Mouse (Mus musculus): ENCODE data around the gene Erbb3. TPM values are rescaled to one million over a fixed set of nuclear protein-coding genes. Genes with fewer than 3 reads are reported as not detected.
A peak's percentile ranks its signal among the peaks of the same experiment; 100 is the strongest.
"Not testable (repeated sequence)": the region's sequence is repeated elsewhere in the genome, so short reads cannot be mapped to it uniquely, and the experiment has no call there.

Gene Erbb3
- polyA plus RNA-seq, 1 experiment from 2014 or later, result 22.9 TPM

DNA sequence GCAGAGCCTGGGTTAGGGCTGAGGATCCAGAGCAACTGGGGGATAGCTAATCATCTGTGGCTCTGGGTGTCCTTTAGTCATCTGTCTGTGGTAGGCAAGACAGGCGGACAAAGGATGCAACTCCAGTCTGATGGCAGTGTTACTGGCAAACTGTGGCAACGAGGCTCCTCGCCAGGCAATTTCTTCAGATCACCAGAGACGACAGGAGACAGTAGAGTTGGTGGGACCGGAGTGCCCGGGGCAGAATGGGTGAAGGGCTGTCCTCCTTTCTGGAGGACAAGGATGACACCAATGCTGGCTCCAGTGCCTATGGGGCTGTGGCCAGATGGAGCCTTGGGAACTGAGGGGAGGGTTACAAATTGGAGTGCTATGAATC lies 39.8 kb downstream of the Erbb3 start:
- H3K9me3 ChIP-seq; H3K27me3 ChIP-seq; ATAC-seq (ENCODE audit: borderline replicate concordance, extremely low read depth, low FRiP score, low TSS enrichment); H3K9ac ChIP-seq; H3K4me3 ChIP-seq: not testable (repeated sequence)
- Histone ChIP-seq H3K4me2 (peak overlapping the region; percentile 88; the same call in 1 of the 2 replicates), H3K27ac (peak overlapping the region; percentile 57; the same call in 1 of the 2 replicates), H3K36me3 (peaks cover 11% of the 10 kb centered on the region), H3K4me1 (peaks cover 15% of the 10 kb centered on the region)
- WGBS, result 64% methylated on average over 6 of the region's 6 CpGs

DNA sequence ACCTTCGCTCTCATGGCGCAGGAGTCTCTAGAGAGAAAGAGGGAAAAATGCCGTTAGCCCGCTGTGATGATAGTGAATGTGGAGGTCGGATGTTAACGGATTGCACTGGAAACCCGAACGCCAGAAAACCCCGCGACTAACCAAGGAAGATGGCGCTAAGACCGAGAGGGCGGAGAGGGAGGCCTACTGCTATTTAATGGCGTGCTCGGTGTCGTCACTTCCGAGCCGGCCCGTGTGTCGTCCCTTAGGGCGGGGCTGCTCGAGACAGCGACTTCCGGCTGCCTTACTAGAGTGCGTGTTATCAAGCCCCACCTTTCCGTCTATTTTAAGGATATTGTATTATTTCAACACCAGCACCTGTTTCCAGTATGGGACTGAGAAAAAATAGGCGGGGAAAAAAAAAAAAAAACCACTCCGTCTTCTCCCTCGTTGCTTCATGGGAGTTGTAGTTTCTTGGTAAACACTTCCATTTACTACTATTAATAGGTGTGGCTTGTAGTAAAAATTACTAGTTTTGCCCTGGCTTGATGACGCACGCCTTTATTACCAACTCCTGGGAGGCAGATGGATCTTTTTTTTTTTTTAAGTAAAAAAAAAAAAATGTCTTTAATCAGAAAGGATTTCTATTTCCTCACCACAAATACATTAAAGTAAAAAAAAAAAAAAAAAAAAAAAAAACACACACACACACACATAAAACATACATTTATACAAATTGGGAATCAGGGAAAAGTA lies 40.3 kb downstream of the Erbb3 start, which contains the start of gene Rpl41:
Rpl41 (minus strand) TSS at position 359 of the 735 bp plus-strand sequence.
- Histone ChIP-seq H3K36me3 (peaks cover 16% of the 10 kb centered on the region), H3K9ac (peak within 1 kb of the TSS; percentile 74), H3K27me3 (no peaks in the 10 kb centered on the region), H3K4me2 (peak within 1 kb of the TSS; percentile 88), H3K27ac (peak within 1 kb of the TSS; percentile 92), H3K4me3 (peak within 1 kb of the TSS; percentile 88), H3K9me3 (no peaks in the 10 kb centered on the region), H3K4me1 (peaks cover 15% of the 10 kb centered on the region)
- ATAC-seq (ENCODE audit: borderline replicate concordance, extremely low read depth, low FRiP score, low TSS enrichment), result peak; percentile 92
- 0% methylated on average over 31 of the region's 31 CpGs for WGBS

DNA sequence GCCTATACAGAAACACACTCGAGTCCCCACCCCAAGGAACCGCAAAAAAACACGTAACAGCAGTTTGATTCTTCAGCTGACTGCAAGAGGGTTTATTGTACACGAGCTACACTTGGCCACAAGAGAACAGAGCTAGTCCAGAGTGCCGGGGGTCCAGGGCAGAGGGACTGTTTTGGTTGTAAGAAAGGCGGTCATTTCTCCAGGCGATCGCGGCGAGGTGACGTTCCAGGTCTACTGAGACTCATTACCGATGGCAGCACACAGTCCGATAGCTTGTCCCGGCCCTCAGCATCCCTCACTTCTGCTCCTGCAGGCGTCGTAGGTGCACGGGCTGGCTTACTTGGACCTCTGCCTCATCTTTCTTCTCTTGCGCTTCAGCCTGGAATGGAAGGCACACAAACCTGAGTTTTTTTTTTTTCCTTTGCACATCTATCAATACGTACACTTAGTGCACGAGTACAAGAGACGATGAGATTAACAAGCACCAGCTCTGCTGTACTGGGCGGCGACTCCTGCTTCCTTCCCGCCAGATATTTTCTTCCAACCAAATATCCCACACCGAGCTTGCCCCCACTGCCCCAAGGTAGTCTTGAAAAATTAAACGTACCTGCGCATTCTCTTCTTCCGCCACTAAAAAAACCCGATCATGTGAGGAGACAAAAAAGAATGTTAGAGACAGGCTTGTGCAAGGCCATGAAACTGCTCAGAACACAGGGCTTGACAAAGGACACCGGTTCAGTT lies 41.2 kb downstream of the Erbb3 start:
- H3K4me3 ChIP-seq, result peak overlapping the region; percentile 88
- WGBS, result 0% methylated on average over 30 of the region's 30 CpGs

DNA sequence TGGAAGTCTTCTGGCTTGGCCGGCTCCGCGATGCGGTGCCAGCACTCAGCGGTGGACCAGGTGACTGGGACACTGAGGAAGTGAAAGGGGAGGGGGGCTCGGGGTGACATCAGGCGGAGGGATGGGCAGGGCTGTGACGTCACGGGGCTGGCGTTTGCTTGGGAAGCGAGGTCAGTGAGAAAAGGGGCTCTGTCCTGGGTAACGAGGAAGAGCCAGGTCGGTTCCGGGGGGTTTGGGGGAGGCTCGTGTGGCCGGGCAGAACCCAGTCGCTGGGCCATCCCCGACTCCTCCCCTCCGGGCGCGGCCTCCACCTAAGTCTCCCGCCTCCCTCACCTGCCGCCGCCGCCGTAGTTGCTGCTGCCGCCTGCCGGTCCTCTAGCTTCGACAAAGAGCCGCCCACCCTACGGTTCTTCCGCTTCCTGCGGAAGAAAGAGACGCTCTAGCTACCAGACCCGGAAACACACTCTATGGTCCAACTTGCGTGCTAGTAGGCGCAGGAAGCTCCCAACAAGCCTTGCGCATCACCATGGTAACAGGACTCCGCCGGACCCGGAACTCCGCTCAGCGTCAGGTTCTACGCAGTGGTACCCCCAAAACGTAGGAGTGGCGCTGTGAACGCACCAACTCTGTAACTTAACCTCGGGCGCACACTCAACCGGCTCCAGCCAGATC lies 42.0 kb downstream of the Erbb3 start, which contains the start of gene Zc3h10:
Zc3h10 (minus strand) TSS at position 414 of the 672 bp plus-strand sequence.
- Histone ChIP-seq H3K4me3 (peak within 1 kb of the TSS; percentile 88), H3K27ac (peak within 1 kb of the TSS; percentile 93), H3K36me3 (peaks cover 32% of the 10 kb centered on the region), H3K4me1 (peaks cover 15% of the 10 kb centered on the region), H3K9me3 (no peaks in the 10 kb centered on the region), H3K4me2 (peak within 1 kb of the TSS; percentile 88), H3K9ac (peak within 1 kb of the TSS; percentile 74), H3K27me3 (no peaks in the 10 kb centered on the region)
- ATAC-seq (ENCODE audit: borderline replicate concordance, extremely low read depth, low FRiP score, low TSS enrichment), result peak; percentile 90
- WGBS, result under 1% methylated on average over 50 of the region's 50 CpGs

More for the DNA sequence above, 41.2 kb downstream of the Erbb3 start:
- Histone ChIP-seq H3K4me2 (peak overlapping the region; percentile 88), H3K36me3 (peaks cover 25% of the 10 kb centered on the region), H3K4me1 (peaks cover 15% of the 10 kb centered on the region), H3K27ac (peak overlapping the region; percentile 93), H3K9ac (peak overlapping the region; percentile 74)
- H3K9me3 ChIP-seq; ATAC-seq (ENCODE audit: borderline replicate concordance, extremely low read depth, low FRiP score, low TSS enrichment); H3K27me3 ChIP-seq: not testable (repeated sequence)

DNA sequence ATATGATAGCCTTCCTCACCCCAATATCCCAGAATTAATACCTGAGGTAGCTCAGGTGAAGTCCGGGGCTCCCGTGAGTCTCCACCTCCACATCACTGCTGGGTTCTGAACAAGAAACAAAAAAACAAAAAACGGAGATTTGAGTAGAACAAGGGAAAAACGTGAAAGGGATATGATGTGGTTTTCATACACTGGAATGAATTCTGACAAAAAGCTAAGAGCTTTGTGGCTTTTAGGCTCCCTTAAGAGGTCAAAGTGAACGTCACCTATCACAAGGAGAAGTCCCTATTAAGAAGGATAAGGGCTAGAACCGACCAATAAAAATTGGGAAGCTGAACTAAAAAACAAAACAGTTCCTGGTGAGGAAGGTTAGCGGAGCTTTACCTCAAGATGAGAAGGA lies 42.7 kb downstream of the Erbb3 start:
- H3K27me3 ChIP-seq, result no peaks in the 10 kb centered on the region
- H3K4me3 ChIP-seq, result peak overlapping the region; percentile 88
- H3K27ac ChIP-seq, result peak overlapping the region; percentile 93
- H3K4me2 ChIP-seq, result peak overlapping the region; percentile 88
- no peaks in the 10 kb centered on the region for H3K9me3 ChIP-seq
- H3K36me3 ChIP-seq, result peaks cover 38% of the 10 kb centered on the region
- no peak for ATAC-seq (ENCODE audit: borderline replicate concordance, extremely low read depth, low FRiP score, low TSS enrichment)
- 10% methylated on average over 7 of the region's 7 CpGs for WGBS
- peak overlapping the region; percentile 73 for H3K9ac ChIP-seq
- peaks cover 15% of the 10 kb centered on the region for H3K4me1 ChIP-seq

DNA sequence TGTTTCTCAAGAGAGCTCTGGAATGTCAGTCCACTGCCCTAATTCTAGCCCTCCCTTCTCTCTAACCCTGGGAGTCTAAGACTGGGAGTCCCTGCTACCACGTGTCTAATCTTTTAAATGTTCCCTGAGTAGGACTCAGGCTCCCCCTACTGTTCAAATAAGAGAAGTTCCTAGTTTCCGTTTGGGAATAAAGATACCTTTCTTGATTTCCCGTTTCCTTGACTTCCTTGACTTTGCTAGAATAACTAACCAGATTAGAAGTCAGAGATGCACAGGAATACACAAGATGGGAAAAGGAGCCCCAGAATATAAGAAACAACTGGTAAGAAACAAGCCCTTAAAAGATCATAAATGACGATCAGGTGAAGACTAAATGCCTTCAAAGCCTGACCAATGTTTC lies 43.1 kb downstream of the Erbb3 start:
- Histone ChIP-seq H3K9ac (peak overlapping the region; percentile 73), H3K36me3 (peaks cover 38% of the 10 kb centered on the region), H3K27ac (peak overlapping the region; percentile 93), H3K4me2 (peak overlapping the region; percentile 88), H3K4me3 (peak overlapping the region; percentile 88), H3K4me1 (peaks cover 15% of the 10 kb centered on the region), H3K9me3 (no peaks in the 10 kb centered on the region), H3K27me3 (no peaks in the 10 kb centered on the region)
- WGBS, result 10% methylated on average over 4 of the region's 4 CpGs
- no peak for ATAC-seq (ENCODE audit: borderline replicate concordance, extremely low read depth, low FRiP score, low TSS enrichment)

DNA sequence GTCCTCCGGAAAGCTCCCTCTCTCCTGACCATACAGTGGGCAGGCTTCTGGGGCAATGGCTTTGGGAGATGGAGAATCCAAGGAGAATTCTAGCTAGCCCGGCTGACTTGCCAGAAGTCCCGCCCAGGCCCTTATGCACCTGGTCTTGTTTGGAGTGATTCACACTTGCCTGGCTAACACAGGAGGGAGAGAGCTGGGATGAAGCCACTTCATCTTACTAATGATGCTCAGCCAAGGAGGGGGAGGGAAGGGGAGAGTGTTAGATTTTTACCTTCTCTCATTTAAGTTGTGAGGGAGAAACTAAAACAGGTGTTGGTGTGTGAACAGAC lies 43.9 kb downstream of the Erbb3 start:
- H3K4me3 ChIP-seq, result no peak overlapping the region

DNA sequence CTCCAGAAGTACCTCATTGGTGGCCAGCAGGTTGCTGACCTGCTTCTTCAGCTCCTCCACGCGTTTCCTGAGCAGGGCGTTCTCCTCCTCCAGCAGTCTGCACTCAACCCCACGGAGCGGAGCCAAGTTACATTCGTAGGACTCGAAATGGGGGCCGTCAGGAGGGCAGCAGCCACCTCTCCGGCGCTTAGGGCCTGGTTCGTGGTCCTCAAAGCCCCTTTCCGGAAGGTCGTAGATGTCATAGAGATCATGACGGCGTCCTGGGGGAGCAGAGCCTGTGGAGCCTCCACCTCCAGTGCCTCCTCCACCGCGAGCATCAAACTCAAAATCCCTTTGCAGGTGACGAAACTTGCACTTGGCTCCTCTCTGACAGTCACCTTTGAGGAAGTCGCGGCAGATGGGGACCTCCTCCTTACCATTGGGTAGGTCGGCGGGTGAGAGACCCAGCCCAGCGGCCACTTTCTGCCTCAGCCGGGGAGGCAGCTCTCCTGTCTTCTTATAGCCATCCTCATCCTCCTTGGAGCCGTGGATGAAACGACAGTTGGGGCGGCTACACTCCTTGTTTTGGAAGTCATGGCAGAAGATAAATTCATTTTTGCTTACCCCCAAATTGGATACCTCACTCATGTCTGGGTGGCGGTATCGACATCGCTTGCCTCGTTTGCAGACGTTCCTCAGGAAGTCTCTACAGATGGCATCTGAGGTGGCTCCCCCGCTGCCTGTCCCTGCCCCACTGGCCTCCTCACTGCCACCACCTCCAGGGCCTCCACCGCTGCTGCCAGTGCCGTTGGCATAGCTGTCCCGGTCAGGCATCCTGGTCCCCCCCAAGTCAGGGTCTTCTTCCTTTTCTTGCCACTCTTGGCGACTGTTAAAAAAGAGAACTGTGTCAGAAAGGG lies 44.5 kb downstream of the Erbb3 start:
- H3K4me2 ChIP-seq, result no peak overlapping the region
- no peak overlapping the region for H3K27ac ChIP-seq
- peaks cover 38% of the 10 kb centered on the region for H3K36me3 ChIP-seq
- H3K27me3 ChIP-seq, result no peaks in the 10 kb centered on the region
- no peak for ATAC-seq (ENCODE audit: borderline replicate concordance, extremely low read depth, low FRiP score, low TSS enrichment)
- no peaks in the 10 kb centered on the region for H3K9me3 ChIP-seq
- peaks cover 15% of the 10 kb centered on the region for H3K4me1 ChIP-seq
- H3K9ac ChIP-seq, result no peak overlapping the region
- WGBS, result 92% methylated on average over 37 of the region's 37 CpGs
- no peak overlapping the region for H3K4me3 ChIP-seq

More for the DNA sequence above, 43.9 kb downstream of the Erbb3 start:
- H3K27ac ChIP-seq, result 0 out of 2 replicates have a peak overlapping the region, but pooled peaks have one; percentile 21
- H3K9ac ChIP-seq, result no peak overlapping the region
- peaks cover 38% of the 10 kb centered on the region for H3K36me3 ChIP-seq
- H3K27me3 ChIP-seq, result no peaks in the 10 kb centered on the region
- no peak for ATAC-seq (ENCODE audit: borderline replicate concordance, extremely low read depth, low FRiP score, low TSS enrichment)
- peaks cover 15% of the 10 kb centered on the region for H3K4me1 ChIP-seq
- no peaks in the 10 kb centered on the region for H3K9me3 ChIP-seq
- no peak overlapping the region for H3K4me2 ChIP-seq
- 70% methylated on average over 3 of the region's 3 CpGs for WGBS

DNA sequence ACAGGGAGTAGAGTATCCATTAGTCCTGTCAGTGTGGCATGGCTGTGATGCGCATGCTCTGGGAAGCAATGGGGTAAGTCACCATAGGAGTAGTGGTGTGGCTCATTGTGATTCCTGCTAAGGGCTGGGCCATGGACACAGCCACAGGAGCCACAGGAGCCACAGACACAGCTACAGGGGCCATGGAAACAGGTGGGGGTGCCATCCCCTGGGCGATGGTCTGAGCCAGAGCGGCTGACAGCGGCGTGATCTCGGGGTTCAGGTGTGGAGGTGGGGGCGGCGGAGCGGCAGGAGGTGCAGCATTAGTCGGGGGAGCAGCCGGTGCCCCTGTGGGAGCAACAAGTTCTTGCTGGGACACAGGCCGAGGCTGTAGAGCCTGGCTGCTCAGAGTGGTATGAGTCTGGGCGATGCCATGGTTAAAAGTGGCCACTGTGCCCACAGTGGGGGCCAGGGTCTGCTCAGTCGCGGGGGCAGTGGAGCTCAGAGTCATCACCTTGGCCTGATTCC lies 45.2 kb downstream of the Erbb3 start:
- Histone ChIP-seq H3K27me3 (no peaks in the 10 kb centered on the region), H3K4me2 (no peak overlapping the region), H3K4me1 (peaks cover 15% of the 10 kb centered on the region), H3K27ac (no peak overlapping the region), H3K9ac (no peak overlapping the region), H3K36me3 (peaks cover 38% of the 10 kb centered on the region), H3K4me3 (no peak overlapping the region), H3K9me3 (no peaks in the 10 kb centered on the region)
- ATAC-seq (ENCODE audit: borderline replicate concordance, extremely low read depth, low FRiP score, low TSS enrichment), result no peak
- WGBS, result 95% methylated on average over 15 of the region's 15 CpGs

DNA sequence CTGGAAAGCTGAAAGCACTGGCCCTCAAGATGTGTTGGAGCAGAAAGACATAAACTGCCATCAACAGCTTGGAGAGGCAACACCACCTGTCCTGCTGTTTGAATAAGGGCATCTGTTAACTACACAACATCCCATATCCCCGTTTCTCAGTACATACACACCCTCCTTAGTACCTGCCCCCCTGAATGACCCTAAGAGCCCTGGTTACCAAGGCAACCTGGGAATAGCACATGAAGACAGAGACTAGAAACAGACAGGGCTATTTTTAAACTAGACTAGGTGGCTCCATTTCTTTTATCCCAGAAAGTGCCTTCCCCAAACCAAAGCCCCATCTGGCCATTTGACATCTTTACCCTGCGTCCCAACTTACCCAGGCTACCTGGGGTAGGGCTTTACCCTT lies 46.4 kb downstream of the Erbb3 start:
- Histone ChIP-seq H3K4me1 (peaks cover 15% of the 10 kb centered on the region), H3K9me3 (no peaks in the 10 kb centered on the region), H3K4me2 (no peak overlapping the region), H3K27ac (no peak overlapping the region), H3K4me3 (no peak overlapping the region), H3K9ac (no peak overlapping the region), H3K36me3 (peaks cover 38% of the 10 kb centered on the region), H3K27me3 (no peaks in the 10 kb centered on the region)
- WGBS, result 54% methylated on average over 2 of the region's 2 CpGs
- no peak for ATAC-seq (ENCODE audit: borderline replicate concordance, extremely low read depth, low FRiP score, low TSS enrichment)

Data from lung, embryonic 15.5 days (tissue).